Mouse (Mus musculus) ovary, postnatal 36 days (tissue): ENCODE measurements around the gene Rnf39.

ENCODE experiments used
- DNase-seq: peaks from one replicate; pipeline ENCODE4 v3.0.0; 2022; ENCODE audit warnings: low spot score, mixed read lengths

Rnf39 gene

GRCm38 (mm10) chr17:36942391-36942790 lies 327 bp upstream of the Rnf39 start:
- DNase-seq: peak; percentile 56

GRCm38 (mm10) chr17:36943691-36944090 lies 973 bp downstream of the Rnf39 start:
- no peak for DNase-seq

GRCm38 (mm10) chr17:36944121-36944775 lies 1.5 kb downstream of the Rnf39 start:
- DNase-seq: no peak

GRCm38 (mm10) chr17:36947051-36947819 lies 4.5 kb downstream of the Rnf39 start:
- peak; percentile 53 for DNase-seq

- DNase-seq: no peak
Measured at GRCm38 (mm10) chr17:36948286-36948685, 5.6 kb downstream of the Rnf39 start.

GRCm38 (mm10) chr17:36949265-36949664 lies 6.5 kb downstream of the Rnf39 start:
- no peak for DNase-seq

- peak; percentile 93 for DNase-seq
Measured at GRCm38 (mm10) chr17:36950981-36951947, 8.5 kb downstream of the Rnf39 start, which contains the start of gene Ppp1r11. Ppp1r11 (minus strand) TSS chr17:36951741.

- no peak for DNase-seq
Measured at GRCm38 (mm10) chr17:36952631-36953030, 9.9 kb downstream of the Rnf39 start.

- DNase-seq: no peak
Measured at GRCm38 (mm10) chr17:36953062-36953461, 10.3 kb downstream of the Rnf39 start.

GRCm38 (mm10) chr17:36957999-36958743 lies 15.5 kb downstream of the Rnf39 start, which contains the start of the genes Znrd1 and Znrd1as:
Znrd1 (minus strand) TSS chr17:36958559.
Znrd1as (plus strand) TSS chr17:36958592.
- DNase-seq: peak; percentile 92

GRCm38 (mm10) chr17:36958884-36959283 lies 16.2 kb downstream of the Rnf39 start:
- no peak for DNase-seq

GRCm38 (mm10) chr17:36961125-36961524 lies 18.4 kb downstream of the Rnf39 start:
- DNase-seq: no peak

- DNase-seq: no peak
Measured at GRCm38 (mm10) chr17:36966875-36967274, 24.2 kb downstream of the Rnf39 start.

GRCm38 (mm10) chr17:36970316-36970890 lies 27.7 kb downstream of the Rnf39 start:
- no peak for DNase-seq

- no peak for DNase-seq
Measured at GRCm38 (mm10) chr17:36971172-36971850, 28.6 kb downstream of the Rnf39 start.

- no peak for DNase-seq
Measured at GRCm38 (mm10) chr17:36972791-36973190, 30.1 kb downstream of the Rnf39 start.

GRCm38 (mm10) chr17:36973271-36973787 lies 30.6 kb downstream of the Rnf39 start:
- DNase-seq: no peak

- DNase-seq: peak; percentile 6
Measured at GRCm38 (mm10) chr17:36981221-36981813, 38.6 kb downstream of the Rnf39 start, which contains the start of gene 2410137M14Rik. 2410137M14Rik (minus strand) TSS chr17:36981237.

GRCm38 (mm10) chr17:36981845-36982244 lies 39.1 kb downstream of the Rnf39 start:
- DNase-seq: no peak
